Comparison of ENCODE assay signal across 8 mouse cellular contexts in genomic region chr12:78748113-78748512, GRCm38 (mm10). TPM values are rescaled to one million over a fixed set of nuclear protein-coding genes. Genes with fewer than 3 reads are reported as not detected.
DNase-seq lines count a peak whose midpoint lies in the region; ATAC-seq and TF ChIP-seq lines count a peak whose summit lies in the region.

No protein-coding gene starts in this region.

- no peaks in the 10 kb centered on the region for H3K27me3 ChIP-seq in forebrain, embryonic 11.5 days (ENCODE audit: control insufficient read depth, insufficient read depth, low read length)
- no peaks in the 10 kb centered on the region for H3K27me3 ChIP-seq in intestine, embryonic 15.5 days (replicated peaks)
- no peaks in the 10 kb centered on the region for H3K27me3 ChIP-seq in megakaryocyte, embryonic 14.5 days (replicated peaks)

- no peak for TF ChIP-seq CTCF in lung, adult 2 months (IDR thresholded peaks at IDR 0.05; ENCODE audit: insufficient read depth, low read length)

- no peaks in the 10 kb centered on the region for H3K4me1 ChIP-seq in lung, adult 2 months (ENCODE audit: control insufficient read depth, insufficient read depth, low read length)
- H3K4me1 ChIP-seq in forebrain, embryonic 11.5 days (replicated peaks; ENCODE audit: control insufficient read depth, insufficient read depth, low read length): no peaks in the 10 kb centered on the region
- peaks cover 2% of the 10 kb centered on the region; the same call in 1 of the 2 replicates for H3K4me1 ChIP-seq in intestine, embryonic 15.5 days (replicated peaks)
- peaks cover 31% of the 10 kb centered on the region for H3K4me1 ChIP-seq in megakaryocyte, embryonic 14.5 days

- no peak overlapping the region for H3K27ac ChIP-seq in forebrain, embryonic 11.5 days (ENCODE audit: low read depth, low read length)
- peak overlapping the region; percentile 97 for H3K27ac ChIP-seq in intestine, embryonic 15.5 days

- peak; percentile 25 for ATAC-seq in forebrain, embryonic 11.5 days (replicated peaks; ENCODE audit: low FRiP score)
- ATAC-seq in intestine, embryonic 15.5 days: peak; percentile 34

- WGBS in lung, adult 2 months: under 1% methylated on average over 10 of the region's 10 CpGs
- WGBS in forebrain, embryonic 11.5 days: under 1% methylated on average over 10 of the region's 10 CpGs
- 0% methylated on average over 10 of the region's 10 CpGs for WGBS in intestine, embryonic 15.5 days

- peak overlapping the region; percentile 95 for H3K4me2 ChIP-seq in forebrain, embryonic 11.5 days (ENCODE audit: low read depth, low read length, severe bottlenecking)
- H3K4me2 ChIP-seq in intestine, embryonic 15.5 days (replicated peaks): peak overlapping the region; percentile 90

- no peaks in the 10 kb centered on the region for H3K9me3 ChIP-seq in forebrain, embryonic 11.5 days (ENCODE audit: control insufficient read depth, low read length)
- no peaks in the 10 kb centered on the region for H3K9me3 ChIP-seq in intestine, embryonic 15.5 days
- no peaks in the 10 kb centered on the region for H3K9me3 ChIP-seq in megakaryocyte, embryonic 14.5 days

- DNase-seq in lung, adult 2 months: no peak
- no peak for DNase-seq in lung, postnatal 10 days
- DNase-seq in brain, adult 2 months (ENCODE audit: low read depth, low spot score): peak; percentile 29
- no peak for DNase-seq in forebrain, embryonic 11.5 days (ENCODE audit: low spot score)
- DNase-seq in cerebellum, adult 9-11 months: no peak
- no peak for DNase-seq in adrenal gland, postnatal 25 days

- H3K4me3 ChIP-seq in lung, adult 2 months (replicated peaks; ENCODE audit: extremely low read depth, low read depth, low read length): peak overlapping the region; percentile 98
- H3K4me3 ChIP-seq in forebrain, embryonic 11.5 days (ENCODE audit: low read depth, low read length): peak overlapping the region; percentile 94
- H3K4me3 ChIP-seq in intestine, embryonic 15.5 days (replicated peaks): peak overlapping the region; percentile 79
- H3K4me3 ChIP-seq in megakaryocyte, embryonic 14.5 days (replicated peaks): peak overlapping the region; percentile 94

- no peaks in the 10 kb centered on the region for H3K36me3 ChIP-seq in forebrain, embryonic 11.5 days (ENCODE audit: control insufficient read depth, insufficient read depth, low read length)
- no peaks in the 10 kb centered on the region for H3K36me3 ChIP-seq in intestine, embryonic 15.5 days
- H3K36me3 ChIP-seq in megakaryocyte, embryonic 14.5 days (replicated peaks; ENCODE audit: low read length): peaks cover 6% of the 10 kb centered on the region

- H3K9ac ChIP-seq in forebrain, embryonic 11.5 days (ENCODE audit: low read length): peak overlapping the region; percentile 66
- peak overlapping the region; percentile 69 for H3K9ac ChIP-seq in intestine, embryonic 15.5 days

- no peak for TF ChIP-seq POLR2A in lung, adult 2 months (IDR thresholded peaks at IDR 0.05; ENCODE audit: borderline replicate concordance, extremely low read depth, low read depth, low read length)

RNA-seq across cellular contexts. Expression of gene Mpp5, which starts 0.6 kb away (rescaled TPM):
- 3.5 and 5.5 TPM in 2 replicates for polyA plus RNA-seq in lung, adult 2 months (2012; rRNA removed)
- 20.4 and 26.5 TPM in 2 replicates for polyA plus RNA-seq in forebrain, embryonic 11.5 days (2014; fragmentation: Nextera tagmentation; extraction: Ambion mirVana)
- polyA plus RNA-seq in intestine, embryonic 15.5 days (2015; fragmentation: Nextera tagmentation; extraction: Ambion mirVana): 21.5 and 25.3 TPM in 2 replicates
- polyA plus RNA-seq in megakaryocyte, embryonic 14.5 days (2012; ENCODE audit: insufficient read depth, low replicate concordance): 1.6 TPM in 1 of 2 replicates, not detected in the other
- total RNA-seq in adrenal gland, postnatal 25 days (2021): 32.3 and 36.1 TPM in 2 replicates

RNA-seq across cellular contexts. Expression of gene Fam71d, which starts 56.8 kb away (rescaled TPM):
- polyA plus RNA-seq in lung, adult 2 months (2012; rRNA removed): 0.07 and 0.25 TPM in 2 replicates
- polyA plus RNA-seq in forebrain, embryonic 11.5 days (2014; fragmentation: Nextera tagmentation; extraction: Ambion mirVana): 0.16 TPM in 1 of 2 replicates, not detected in the other
- not detected in 2 replicates for polyA plus RNA-seq in intestine, embryonic 15.5 days (2015; fragmentation: Nextera tagmentation; extraction: Ambion mirVana)
- polyA plus RNA-seq in megakaryocyte, embryonic 14.5 days (2012; ENCODE audit: insufficient read depth, low replicate concordance): not detected in 2 replicates
- total RNA-seq in adrenal gland, postnatal 25 days (2021): 0.39 and 0.52 TPM in 2 replicates
